Mouse (Mus musculus) heart, postnatal 0 days (tissue): Measurements from ENCODE around the gene Rgs7.

Experiments used
- CTCF ChIP-seq: IDR thresholded peaks from 2 replicates; pipeline ENCODE4 v1.5.1; 2016; ENCODE audit warnings: antibody characterized with exemption, control low read depth, low read depth
- EP300 ChIP-seq: IDR thresholded peaks from 2 replicates; pipeline ENCODE4 v1.6.1; 2016; ENCODE audit warnings: antibody characterized with exemption, low read depth

- TF ChIP-seq CTCF (no peak), EP300 (no peak)
Measured at GRCm38 (mm10) chr1:175174918-175175675, 317.2 kb downstream of the Rgs7 start.
